Mouse (Mus musculus) c-Kit-positive CD71-positive TER-119-negative erythroid progenitor cells, embryonic 14.5 days (primary cell): ENCODE measurements around the gene Hspa8.
"Not testable (repeated sequence)": the region's sequence is repeated elsewhere in the genome, so short reads cannot be mapped to it uniquely, and the experiment has no call there.

Experiments used
- DNase-seq: peaks from one replicate; pipeline ENCODE4 v3.0.0-alpha.2; 2013; ENCODE audit warnings: low read depth

Gene Hspa8

GRCm38 (mm10) chr9:40784374-40784967 is 16.3 kb upstream of the Hspa8 start:
- no peak for DNase-seq

GRCm38 (mm10) chr9:40785452-40785851 is 15.3 kb upstream of the Hspa8 start:
- no peak for DNase-seq

GRCm38 (mm10) chr9:40786820-40787219 is 14.0 kb upstream of the Hspa8 start:
- DNase-seq = not testable (repeated sequence)

GRCm38 (mm10) chr9:40791864-40792633 is 8.7 kb upstream of the Hspa8 start:
- DNase-seq = no peak

GRCm38 (mm10) chr9:40793581-40793980 is 7.2 kb upstream of the Hspa8 start:
- DNase-seq = no peak

- no peak for DNase-seq
Observed at GRCm38 (mm10) chr9:40794251-40794650, 6.5 kb upstream of the Hspa8 start.

- DNase-seq = no peak
Observed at GRCm38 (mm10) chr9:40794926-40795325, 5.9 kb upstream of the Hspa8 start.

GRCm38 (mm10) chr9:40795562-40795961 is 5.2 kb upstream of the Hspa8 start:
- DNase-seq = no peak

GRCm38 (mm10) chr9:40796054-40796453 is 4.7 kb upstream of the Hspa8 start:
- no peak for DNase-seq

- no peak for DNase-seq
Observed at GRCm38 (mm10) chr9:40798247-40798960, 2.4 kb upstream of the Hspa8 start.

GRCm38 (mm10) chr9:40799112-40799511 is 1.7 kb upstream of the Hspa8 start:
- DNase-seq = no peak

- DNase-seq = peak; percentile 62
Observed at GRCm38 (mm10) chr9:40799837-40800501, 815 bp upstream of the Hspa8 start.

GRCm38 (mm10) chr9:40801614-40802532 is 1.1 kb downstream of the Hspa8 start:
- DNase-seq = not testable (repeated sequence)

GRCm38 (mm10) chr9:40802533-40802875 is 1.7 kb downstream of the Hspa8 start:
- not testable (repeated sequence) for DNase-seq

- DNase-seq = not testable (repeated sequence)
Observed at GRCm38 (mm10) chr9:40804576-40804975, 3.8 kb downstream of the Hspa8 start.

- peak; percentile 95 for DNase-seq
Observed at GRCm38 (mm10) chr9:40805263-40805662, 4.5 kb downstream of the Hspa8 start.

GRCm38 (mm10) chr9:40806440-40807288 is 5.9 kb downstream of the Hspa8 start:
- peak; percentile 74 for DNase-seq

- no peak for DNase-seq
Observed at GRCm38 (mm10) chr9:40807289-40807920, 6.6 kb downstream of the Hspa8 start.

- DNase-seq = no peak
Observed at GRCm38 (mm10) chr9:40808061-40808906, 7.5 kb downstream of the Hspa8 start.
